Mouse (Mus musculus) cerebral cortex, adult 2 months (tissue): ENCODE results near the gene Nek10.

Experiments used
- WGBS: fragments of 180-500 bp; shearing (Covaris S2); methylation state at CpG from one replicate; pipeline ENCODE4 v1.1.7; 2018; 5-methylcytosine and 5-hydroxymethylcytosine counted together

The Nek10 gene

DNA sequence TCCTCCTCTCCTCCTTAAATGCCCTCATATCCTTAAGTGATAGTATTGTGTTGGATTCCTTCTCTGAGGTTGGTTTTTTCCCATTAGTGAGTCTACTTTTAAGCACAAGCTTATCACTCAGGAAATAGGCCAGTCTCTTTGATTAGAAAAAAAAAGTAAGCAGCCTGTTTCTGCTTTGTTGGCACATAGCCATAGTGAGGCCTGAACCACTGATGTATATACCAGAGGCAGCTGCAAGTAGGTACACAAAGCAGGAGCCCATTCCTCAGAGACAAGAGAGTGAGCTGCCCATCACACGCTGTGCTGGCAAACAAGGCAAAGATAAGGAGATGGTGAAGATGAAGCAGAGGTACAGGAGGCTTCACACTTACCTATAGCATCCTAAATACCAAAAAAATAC is 184.2 kb downstream of the Nek10 start:
- WGBS = 79% methylated on average over 1 of the region's 1 CpGs

DNA sequence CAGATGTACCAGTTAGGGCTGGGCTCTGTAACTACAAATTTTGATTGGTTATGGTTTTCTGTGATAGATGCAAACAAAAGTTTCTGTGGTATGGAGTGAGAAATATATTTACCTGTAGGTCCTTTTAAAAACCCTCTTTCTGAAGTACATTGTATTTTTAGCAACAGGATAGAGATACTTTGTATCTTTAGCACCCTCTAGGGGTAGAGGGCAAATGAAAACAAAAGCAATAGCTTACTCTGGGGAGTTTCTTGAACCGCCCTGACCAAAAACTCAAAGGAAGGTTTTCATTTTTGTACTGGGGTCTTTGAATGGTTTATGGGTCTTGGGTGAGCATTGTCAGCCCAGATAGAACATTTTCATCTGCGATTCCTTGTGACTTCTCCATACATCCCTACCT is 188.4 kb downstream of the Nek10 start:
- WGBS = 83% methylated on average over 2 of the region's 2 CpGs

DNA sequence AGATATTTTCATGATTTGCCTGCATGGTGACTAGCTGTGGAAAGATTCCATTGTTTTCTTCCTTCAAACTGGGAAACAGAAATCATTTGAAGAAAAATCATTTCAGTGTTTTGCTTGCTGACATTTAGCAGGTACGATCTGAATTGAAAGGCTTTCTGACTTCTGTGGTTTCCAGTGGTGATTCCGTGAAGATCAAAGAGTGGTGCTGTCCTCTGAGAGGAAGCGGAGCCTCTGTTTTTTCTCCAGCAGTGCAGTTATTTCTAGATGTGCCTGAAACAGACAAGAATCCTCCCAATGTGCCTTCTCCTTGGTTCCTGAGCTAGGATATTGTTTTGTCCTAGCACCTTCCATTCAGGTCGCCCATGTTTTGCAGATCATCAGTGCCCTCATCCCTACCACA is 208.2 kb downstream of the Nek10 start:
- 71% methylated on average over 4 of the region's 4 CpGs for WGBS

DNA sequence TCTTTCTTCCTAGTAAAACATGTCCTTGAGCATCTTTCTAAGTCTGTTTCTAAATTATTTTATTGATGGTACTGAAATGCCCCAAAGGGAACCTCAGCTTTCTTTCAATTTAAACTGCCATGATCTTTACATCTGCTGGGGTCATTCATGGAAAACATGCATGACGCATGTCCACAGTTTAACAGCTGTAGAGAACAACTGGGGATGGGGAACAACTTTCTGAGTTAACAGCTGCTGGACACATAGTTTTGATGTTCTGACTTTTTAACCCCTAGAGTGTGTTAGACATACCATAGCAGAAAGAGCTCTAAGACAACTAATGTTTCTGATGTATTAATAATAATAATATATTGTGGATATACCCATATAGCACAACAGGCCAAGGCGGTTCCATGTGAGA is 211.6 kb downstream of the Nek10 start:
- 91% methylated on average over 2 of the region's 2 CpGs for WGBS

DNA sequence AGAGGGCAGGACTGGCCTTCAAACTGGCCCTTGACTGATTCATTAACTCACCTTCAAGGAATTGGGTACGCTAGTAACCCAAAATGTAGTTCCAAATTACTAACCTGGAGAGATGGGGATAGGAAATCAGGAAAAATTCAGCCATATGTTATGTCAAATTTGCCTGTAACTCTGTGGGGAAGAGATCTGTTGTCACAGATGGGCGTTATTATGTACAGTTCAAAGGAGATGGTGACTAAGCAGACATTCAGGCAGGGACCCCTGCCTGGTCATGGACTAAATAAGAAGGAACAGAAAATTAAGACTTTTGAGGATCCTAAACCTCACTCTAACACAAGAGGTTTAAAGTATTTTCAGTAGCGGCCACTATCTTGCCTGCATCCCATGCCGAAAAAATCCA is 227.4 kb downstream of the Nek10 start:
- WGBS = 91% methylated on average over 4 of the region's 4 CpGs

DNA sequence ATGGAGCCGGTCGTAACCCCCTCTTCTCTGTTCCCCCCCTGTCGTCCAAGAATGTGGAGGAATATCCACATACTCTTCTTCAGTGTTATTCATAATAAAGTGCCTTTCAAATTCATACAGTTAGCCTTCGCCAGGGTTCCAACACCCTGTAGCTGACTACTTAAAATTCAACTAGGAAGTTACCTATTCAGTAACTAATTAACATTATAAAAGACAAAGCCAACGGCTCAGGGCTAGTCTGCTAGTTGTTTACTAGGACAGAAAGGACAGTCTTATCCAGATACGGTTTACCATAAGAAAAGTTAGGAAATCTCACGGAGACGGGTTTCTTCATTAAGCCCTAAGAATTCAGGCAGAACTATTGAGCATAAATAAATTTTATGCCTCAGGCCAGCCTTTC is 231.4 kb downstream of the Nek10 start:
- WGBS = 77% methylated on average over 8 of the region's 8 CpGs

DNA sequence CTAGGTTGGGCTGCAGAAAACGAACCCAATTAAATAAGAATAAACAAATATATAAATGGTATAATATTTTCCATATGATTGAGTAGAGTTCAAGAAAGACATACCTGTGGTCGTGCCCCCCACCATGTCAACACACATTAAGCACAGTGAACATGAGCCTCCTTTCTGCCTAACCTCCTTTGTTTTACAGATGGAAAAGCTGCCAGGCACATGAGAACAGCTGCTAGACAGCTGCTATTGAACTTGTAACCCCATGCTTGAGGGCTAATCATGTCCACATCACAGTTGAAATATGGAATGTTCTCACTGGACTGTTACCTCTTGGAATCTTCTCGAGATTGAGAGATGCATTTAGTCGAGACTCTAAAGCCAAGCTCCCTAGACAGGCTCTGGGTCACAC is 245.0 kb downstream of the Nek10 start:
- WGBS = 85% methylated on average over 4 of the region's 4 CpGs

DNA sequence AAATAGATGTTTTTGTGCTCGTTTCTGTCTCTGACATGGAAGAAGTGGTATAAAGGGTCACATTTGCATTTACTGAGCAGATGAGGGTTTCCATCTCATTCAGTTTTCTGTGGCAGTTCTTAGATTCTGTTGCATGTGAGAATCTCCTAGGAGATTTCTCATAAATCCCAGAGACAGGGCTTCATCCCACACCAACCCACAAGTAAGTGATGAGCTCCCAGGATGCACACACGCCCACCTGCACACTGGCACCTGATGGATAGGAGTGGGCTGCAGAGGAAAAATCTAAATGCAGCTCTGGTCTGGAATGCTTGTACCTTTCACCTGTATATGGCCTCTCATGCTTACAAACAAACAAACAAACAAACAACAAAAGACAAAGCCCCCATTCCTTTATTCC is 258.3 kb downstream of the Nek10 start:
- 55% methylated on average over 2 of the region's 2 CpGs for WGBS
